Mouse (Mus musculus) gastrocnemius, adult 18-20 months (tissue): ENCODE measurements at regions not wholly inside any gene's neighbourhood (a gene's known extent, or its start where the extent isn't known, plus 50 kb on each side); places are given as distances from the start of the nearest gene placed in this dataset.
A peak's percentile ranks its signal among the peaks of the same experiment; 100 is the strongest.

ENCODE experiments used
- DNase-seq: peaks from one replicate; pipeline ENCODE4 v3.0.0; 2021; ENCODE audit warnings: low spot score

DNA sequence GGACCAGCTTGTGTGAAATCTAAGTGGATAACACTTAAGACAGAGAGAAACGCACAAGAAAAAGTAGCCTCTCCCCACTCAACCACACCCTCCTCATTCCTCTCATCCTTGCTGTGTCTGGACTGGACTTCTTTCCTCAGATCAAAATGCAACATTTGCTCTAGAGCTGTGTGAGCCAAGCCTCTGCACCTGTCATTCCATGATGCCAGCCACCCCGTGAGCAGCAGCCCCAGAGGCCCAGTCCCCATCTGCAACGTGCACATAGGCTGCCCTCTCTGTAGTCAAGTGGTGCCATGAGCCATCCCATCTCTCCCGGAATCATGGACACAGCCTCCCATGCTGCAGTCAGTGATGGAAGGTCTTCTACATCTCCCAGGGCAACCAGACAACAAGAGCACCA, 55.1 kb upstream of the Gpc1 start:
- no peak for DNase-seq

DNA sequence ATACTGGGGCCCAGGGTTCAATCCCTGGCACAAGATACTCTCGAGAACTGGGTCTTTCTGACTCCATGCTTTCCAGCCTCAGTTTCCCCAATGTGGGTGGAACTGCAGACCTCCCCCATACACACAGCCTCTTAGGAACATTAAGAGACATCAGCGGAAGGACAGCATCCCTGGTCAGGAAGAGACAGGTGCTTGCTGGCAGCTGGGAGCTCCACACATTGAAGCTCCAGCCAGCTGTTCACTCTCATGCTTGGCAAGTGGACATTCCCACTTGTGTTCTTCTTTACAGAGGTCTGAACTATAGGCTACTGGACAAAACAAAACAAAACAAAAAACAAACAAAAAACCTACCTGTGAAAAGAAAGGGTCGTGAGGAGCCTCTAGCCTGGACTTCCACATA, 55.5 kb upstream of the Gpc1 start:
- DNase-seq = no peak

DNA sequence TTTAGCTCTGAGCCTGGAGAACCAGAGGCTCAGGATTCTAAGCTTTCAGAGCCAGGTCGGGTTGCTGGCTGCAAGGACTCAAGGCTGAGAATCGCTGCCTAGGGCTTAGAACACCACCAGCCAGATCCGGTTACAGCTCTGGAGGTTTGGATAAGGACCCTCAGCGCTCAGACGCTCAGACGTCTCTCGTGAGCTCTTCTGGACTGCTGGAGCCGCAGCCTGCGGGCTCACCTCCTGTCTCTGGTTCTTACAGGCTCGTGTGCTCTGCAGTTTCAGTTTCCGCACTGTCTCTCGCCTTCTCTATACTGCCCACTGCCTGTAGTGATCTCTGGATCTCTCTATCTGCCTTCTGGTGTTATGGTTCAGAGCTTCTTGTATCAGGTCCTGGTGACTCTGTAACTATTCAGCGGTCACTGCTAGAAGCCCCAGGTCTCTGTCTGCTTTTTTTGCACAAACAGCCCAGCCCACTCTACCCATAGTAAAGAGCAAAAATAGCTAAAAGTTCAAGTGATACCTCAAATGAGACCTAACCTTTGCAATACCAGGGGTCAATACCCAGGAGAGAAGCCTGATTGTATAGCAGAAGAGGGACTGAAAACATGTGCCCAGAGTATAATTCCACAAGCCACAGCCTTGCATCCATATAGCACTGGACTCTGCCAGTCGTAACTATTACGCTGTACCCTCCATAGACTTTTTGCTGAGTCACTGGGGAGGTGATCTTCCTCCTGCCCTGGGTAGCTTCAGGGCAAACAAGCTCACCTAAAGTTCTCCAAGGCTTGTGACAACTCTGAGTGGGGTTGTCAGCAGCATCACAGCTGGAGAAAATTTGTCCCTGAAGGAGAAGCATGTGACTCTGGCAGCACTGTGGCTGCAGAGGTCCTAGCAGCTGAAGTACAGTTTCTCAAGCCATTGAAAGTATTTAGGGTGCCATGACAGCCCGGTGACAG, 56.4 kb upstream of the Gpc1 start:
- DNase-seq = no peak

DNA sequence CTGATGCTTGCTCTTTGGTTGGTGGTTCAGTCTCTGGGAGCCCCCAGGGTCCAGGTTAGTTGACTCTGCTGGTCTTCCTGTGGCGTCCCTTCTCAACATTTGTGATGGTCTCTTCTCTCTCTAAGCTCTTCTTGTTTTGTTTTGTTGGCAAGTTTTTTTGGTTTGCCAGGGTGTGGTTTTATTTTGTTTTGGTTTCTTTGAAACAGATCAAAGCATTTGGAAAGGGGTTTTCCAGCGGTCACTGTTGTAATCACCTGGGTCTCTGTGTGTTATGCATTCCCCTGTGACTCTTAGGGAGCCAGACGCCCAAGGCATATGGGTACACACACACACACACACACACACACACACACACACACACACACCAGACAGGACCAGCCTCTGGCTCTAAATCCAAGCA, 57.4 kb upstream of the Gpc1 start:
- no peak for DNase-seq

DNA sequence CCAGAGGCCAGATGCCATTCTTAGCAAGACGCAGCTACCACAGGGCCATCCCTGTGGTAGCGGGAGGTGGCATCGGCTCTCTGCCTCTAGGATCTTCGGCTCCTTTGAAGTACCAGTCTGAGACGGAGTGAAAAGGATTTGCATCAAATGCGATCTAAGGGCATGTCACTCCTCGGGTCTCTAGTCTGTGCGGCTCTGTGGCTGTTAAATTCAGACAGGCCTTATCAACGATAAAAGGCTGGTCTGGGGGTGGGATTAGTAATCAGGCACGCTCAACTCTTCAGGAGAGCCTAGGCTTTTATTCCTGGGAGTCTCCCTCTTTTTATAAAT, 58.7 kb upstream of the Gpc1 start:
- DNase-seq = no peak

DNA sequence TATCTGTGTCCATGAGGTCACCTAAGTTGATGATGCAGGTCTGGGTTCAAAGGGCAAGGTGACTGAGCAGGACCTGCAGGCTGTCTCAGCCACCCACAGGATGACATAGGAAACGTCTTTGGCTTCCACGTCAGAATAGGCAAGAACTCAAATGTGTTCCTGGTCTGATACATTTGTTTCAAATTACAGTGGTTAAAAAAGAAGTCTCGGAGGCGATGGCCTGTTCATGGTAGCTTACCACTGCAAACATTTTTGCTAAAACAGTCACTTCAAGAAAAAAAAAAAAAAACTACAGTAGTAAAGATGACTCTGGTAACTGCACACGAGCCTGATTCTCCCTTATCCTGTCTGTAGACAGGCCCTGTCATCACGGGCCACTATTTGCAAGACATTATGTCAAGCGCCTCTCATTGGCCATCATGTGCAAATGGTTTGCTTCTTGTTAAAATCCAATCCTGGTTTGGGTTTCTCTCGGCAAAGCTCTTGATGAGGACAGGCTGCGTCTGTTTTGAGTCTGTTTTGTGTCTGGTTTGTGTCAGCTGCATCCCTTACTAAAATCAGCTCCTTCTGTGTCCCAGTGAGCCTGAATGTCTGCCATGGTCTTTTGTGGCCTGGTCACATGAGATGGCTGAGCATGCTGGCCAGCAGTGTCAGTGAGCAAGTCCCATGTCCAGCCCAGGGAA, 59.2 kb upstream of the Gpc1 start:
- peak; percentile 50 for DNase-seq

DNA sequence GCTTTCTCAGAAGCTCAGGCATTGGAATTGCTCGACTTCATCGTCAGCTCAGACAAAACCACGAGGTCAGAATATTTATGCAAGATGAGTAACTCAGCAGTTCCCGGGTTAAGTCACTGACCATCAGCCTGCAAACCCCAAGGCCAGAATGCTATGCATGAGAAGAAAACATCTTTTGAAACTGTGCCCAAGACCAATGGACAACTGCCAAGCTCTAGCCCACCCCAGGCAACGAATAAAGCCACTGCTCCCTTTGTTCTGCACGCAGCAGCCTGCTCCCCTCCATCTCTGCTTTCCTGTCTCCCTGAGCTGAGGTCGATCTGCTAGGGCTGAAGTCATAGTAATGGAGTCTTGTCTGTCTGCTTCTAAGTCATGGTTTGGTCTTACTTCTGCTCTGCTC, 61.7 kb upstream of the Gpc1 start:
- no peak for DNase-seq

DNA sequence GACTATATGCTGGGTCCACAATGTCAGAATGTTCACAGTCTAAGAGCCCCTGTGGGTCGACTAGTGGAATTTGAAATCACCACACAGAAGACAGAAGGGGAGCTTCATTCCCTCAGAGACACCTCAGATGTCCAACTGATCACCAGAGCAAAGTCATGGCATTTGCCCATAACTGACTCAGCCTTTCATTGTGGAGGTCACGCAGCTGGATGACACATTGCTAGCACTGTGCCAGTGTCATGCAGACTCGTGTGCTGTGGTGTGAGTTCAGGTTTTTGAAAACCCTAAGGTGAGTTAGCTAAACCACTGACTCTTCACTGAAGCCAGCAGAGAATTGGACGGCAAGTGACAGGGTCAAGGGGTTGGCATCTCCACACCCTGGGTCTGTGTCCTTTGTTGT, 62.3 kb upstream of the Gpc1 start:
- no peak for DNase-seq

DNA sequence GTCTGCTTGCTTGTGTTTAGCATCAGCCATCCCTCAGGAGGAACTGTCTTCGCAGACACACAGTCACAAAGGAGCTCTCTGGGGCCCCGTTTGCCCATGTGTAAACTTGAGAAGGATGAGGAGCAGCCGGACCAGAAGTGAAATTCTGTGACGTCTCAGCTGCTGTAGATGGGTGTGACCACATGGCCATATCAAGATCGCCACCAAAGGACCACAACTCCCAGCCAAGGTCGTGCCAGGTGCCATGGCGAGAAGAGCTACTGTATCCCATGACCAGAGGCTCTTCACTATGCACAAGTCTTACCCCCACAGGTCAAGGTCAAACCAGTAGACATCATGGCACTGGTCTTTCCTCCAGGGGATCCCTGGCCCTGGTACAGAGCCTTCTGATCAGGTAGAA, 64.9 kb upstream of the Gpc1 start:
- DNase-seq = no peak

DNA sequence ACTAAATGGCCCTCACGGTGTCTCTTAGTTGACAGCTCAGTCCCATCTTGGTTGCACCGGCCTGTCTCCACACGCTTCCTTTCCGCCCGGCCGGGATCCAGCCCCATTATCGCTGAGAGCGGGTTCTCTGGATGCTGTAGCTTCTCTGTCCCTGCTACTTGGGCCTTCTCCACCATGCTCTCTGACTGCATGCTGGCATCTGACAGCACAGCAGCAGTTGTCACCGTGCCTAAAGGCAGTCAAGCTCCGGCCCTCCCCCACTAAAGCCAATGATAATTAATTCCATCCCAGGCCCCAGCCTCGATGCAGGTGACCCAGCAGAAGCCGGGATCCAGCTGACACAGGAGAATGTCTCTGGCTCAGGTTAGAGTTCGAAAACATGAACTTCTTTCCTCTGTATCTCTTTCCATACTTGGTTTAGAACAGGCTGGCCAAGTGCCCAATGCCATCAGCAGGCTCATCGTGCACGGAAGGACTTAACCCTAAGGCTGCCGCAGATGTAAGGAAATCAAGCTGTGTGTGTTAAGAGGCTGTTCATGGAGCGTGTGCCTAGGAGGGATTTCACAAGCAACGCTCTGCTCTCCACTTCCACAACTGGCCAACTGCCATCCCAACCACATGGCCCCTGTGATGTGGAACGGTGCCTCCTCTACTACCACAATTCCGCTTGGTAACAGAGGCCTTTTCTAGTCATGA, 76.5 kb upstream of the Gpc1 start:
- DNase-seq = no peak

DNA sequence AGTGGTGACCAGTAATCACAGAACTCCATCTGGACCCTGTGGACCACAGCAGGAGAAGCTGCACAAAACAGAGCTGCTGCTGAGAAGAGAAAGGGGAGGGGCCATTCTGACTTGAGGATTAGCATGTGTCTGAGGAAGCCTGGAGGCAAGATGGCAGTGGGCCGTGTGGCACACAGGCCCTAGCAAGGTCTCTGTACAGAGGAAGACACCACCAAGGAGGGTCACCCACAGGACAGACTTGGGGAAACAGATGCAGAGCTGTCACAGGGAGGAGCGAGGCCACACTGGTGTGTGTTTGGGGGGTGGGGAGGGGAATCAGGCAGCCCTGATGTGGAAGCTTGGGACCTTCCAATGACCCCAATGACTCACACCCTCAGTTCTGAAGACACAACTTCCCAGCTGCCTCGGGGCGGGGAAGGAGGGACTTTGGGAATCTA, 79.7 kb upstream of the Gpc1 start:
- DNase-seq = no peak

DNA sequence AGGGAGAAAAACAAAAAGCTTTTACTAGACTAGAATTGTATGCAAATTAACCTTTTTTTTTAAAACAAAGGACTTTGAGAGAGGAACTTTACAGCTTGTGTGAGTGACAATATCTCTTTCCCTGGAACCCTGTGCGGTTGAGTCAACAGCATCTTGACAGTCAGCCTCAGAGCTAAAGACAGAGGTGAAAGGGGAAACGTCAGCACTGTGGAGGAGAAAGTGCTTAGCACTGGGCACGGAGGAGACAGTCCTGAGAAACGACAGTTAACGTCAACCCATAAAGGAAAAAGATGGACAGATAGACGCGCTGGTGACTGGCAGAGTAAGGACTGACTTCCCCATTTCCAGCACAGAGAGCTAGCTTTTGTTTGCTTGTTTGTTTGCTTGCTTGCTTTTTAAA, 82.0 kb upstream of the Gpc1 start:
- no peak for DNase-seq

DNA sequence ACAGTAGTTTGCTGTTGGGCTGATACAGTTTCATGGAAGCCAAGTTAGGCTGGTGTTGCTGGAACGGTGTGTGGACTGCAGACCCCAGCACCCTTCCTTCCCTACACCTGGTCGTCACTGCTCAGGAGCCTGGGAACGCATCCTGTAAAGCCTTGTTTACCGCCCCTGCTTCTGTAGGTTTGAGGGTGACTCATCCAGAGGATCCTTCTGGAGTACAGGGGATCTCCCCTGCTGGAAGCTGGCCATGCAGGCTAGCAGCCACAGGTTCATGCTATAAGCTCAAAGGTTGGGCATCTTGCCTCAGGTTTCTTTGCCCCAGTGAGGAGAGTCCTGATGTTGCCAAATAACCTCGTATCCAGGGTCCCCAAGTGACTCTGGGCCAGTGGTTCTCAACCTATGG, 86.2 kb upstream of the Gpc1 start:
- no peak for DNase-seq

DNA sequence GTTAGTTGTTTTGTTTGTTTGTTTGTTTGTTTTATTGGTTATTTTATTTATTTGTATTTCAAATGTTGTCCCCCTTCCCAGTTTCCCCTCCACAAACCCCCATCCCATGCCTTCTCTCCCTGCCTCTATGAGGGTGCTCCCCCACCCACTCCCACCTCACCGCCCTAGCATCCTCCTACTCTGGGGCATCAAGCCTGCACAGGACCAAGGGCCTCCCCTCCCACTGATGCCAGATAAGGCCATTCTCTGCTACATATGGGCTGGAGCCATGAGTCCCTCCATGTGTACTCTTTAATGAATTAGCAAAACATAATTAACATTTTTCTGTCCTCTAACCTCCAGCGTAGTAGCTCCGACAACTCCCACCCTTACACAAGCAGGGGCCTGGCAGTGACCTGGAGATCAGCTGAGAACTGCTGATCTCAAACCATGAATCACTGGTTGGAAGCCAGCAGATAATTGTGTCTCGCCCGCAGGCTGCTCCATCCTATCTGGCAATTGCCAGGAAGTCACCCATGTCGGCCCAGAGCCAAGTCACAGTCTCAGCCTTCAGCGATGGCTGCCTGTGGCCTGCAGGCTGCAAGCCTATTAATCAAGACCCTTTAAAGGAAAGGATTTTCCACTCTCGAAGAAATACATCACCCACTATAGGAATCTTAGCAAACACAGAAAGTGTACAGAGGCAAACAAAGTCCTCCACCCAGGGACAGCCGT, 86.8 kb upstream of the Gpc1 start:
- no peak for DNase-seq

DNA sequence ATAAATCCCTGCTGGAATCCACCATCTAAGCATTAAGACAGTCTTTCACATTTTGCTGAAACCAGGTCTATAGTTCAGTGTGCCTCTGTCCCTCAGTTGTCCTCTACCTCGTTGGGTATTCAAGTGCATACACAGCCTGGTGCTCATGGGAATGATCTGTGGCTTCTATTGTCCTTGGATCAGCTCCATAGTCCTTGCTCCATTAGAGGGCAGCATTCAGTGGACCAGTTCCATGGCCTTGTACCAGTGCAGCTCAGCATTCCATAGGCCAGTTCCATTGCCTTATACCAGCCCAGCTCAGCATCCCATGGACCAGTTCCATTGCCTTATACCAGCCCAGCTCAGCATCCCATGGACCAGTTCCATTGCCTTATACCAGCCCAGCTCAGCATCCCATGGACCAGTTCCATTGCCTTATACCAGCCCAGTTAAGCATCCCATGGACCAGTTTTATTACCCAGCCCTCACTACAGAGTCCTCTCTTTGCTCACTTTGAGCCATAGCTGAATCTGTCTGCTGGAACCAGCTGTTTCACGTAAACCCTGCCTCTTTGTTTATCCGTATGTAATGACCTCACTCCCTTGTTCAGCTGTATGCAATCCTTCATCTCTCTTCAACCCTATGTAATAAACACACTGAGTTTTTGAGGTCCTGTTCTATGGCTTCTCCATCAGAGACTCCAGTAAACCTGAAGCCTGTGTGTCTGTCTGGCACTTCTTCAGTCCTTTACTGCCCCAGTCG, 88.4 kb upstream of the Gpc1 start:
- peak; percentile 33 for DNase-seq

DNA sequence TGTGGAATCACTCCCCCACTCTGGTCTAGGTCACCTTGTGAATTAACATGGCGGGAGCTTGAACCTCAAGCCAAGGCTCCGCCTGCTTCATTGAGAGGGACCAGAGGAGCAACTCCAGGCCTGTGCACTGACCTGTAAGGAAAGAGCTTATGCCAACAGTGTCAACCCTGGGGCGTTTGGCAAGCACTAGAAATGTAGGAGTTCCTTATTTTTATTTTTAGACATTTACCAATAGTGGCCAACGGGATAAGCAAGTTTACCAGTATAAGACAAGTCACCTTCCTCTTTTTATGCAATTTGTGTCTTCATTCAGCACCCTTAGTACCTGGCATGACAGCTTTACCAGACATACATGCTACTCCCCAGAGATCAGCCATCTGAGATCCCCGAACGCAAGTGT, 89.1 kb upstream of the Gpc1 start:
- no peak for DNase-seq

DNA sequence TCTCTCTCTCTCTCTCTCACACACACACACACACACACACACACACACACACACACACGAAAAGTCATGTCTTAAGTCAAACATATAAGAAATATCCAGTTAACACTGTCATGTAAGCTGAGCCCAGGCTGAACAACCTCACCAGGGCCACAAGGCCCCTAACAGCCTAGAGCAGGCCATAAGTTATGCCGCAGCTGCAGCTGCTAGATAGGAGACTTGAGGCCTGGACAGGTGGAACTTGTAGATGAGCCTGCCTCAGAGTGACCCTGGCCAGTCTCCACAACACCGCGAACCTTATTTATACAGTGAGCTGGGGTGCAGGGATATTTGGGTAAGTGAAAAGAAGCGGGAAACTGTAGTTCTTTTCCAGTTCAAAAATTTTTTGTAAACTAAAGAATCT, 90.4 kb upstream of the Gpc1 start:
- no peak for DNase-seq

DNA sequence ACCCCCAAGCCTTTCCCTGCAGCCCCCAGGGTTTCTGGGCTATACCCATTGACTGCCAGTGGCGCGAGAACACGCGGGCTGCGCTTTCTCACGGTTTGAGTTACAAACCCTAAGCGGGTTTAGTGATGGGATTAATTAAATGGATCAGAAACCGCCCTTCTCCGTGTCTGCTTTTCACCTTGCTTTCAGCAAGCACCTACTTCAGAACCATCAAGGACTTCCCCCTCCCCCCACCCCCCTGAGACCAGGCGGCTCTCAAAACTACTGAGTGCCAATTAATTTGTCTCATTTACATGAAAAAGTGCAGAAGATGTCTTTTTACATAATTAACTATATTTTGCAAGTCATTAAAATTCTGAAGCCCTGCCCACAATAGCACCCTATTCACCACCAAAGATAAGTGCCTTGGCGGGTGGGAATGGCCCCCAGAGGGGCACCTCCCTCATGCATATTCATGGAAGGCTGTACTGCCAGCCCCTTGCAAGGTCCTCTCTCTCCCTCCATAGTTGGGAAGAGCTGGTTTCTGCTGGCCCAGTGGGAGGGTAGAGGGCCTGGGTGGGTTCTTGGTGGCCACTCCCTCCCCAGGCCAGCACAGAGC, 89.1 kb upstream of the Otos start:
- DNase-seq = no peak

DNA sequence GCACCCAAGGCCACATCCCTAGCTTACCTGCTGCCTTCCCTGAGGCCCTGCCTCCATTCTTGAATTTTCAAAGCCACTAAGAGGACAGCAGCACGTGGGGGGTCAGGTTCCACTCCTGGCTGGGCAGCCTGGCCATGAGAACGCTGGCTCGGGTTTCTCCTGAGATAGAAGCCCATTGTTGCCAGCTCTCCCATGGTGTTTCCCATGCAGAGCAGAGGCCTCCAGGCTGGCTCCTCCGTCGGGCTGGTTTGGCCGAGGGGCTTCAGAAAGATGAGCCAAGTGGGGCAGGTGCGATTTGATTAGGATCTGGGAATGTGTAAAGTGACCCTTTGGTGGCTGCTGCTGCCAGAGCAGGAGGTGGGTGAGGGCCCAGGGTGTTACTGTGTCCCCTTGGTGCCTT, 87.8 kb upstream of the Otos start:
- DNase-seq = peak; percentile 55

DNA sequence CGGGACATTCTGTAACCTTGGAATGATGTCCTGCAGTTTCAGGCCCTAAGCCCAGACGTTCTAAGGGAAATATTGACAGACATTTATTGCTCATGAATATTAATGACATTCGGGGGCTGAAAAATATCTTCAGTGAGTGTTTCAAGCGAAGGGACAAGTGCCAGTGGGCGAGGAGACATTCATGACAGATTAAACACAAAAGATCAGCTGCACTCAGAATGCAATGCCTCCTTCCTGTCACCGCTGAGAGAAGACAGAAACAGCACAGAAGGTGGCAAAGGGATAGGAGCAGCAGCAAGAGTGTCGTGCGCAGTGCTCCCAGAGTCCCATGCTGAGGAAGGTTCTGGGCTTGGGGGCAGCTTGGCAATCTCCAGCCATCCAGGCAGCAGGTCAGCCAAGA, 85.1 kb upstream of the Otos start:
- DNase-seq = no peak
